Mouse (Mus musculus) forebrain, embryonic 11.5 days (tissue): ENCODE data around the gene Dusp22. TPM values are rescaled to one million over a fixed set of nuclear protein-coding genes. Genes with fewer than 3 reads are reported as not detected.

ENCODE experiments used
- ATAC-seq: fragments of 200-750 bp; cut with Nextera tagmentation; replicated peaks from 2 replicates; pipeline ENCODE4 v1.8.0; 2017; ENCODE audit warnings: moderate TSS enrichment; ENCODE audit not compliant: low FRiP score
- DNase-seq: peaks from one replicate; pipeline ENCODE4 v3.0.0-alpha.2; 2017; ENCODE audit warnings: low spot score
- H3K27ac ChIP-seq: fragments of 300-500 bp; sonication (generic); 2 replicates; pipeline ENCODE4 v1.5.1; 2014; ENCODE audit warnings: low read depth, low read length
- H3K27me3 ChIP-seq: fragments of 300-500 bp; sonication (generic); 2 replicates; pipeline ENCODE4 v1.6.1; 2014; ENCODE audit warnings: mild to moderate bottlenecking, low read length, mixed read lengths; ENCODE audit not compliant: control insufficient read depth, insufficient read depth
- H3K36me3 ChIP-seq: fragments of 300-500 bp; sonication (generic); 2 replicates; pipeline ENCODE4 v1.6.1; 2014; ENCODE audit warnings: mild to moderate bottlenecking, low read length, moderate library complexity, mixed read lengths; ENCODE audit not compliant: control insufficient read depth, insufficient read depth
- H3K4me1 ChIP-seq: fragments of 300-500 bp; sonication (generic); replicated peaks from 2 replicates; pipeline ENCODE4 v1.6.1; 2014; ENCODE audit warnings: low read length, mixed read lengths; ENCODE audit not compliant: control insufficient read depth, insufficient read depth
- H3K4me2 ChIP-seq: fragments of 300-500 bp; sonication (generic); 2 replicates; pipeline ENCODE4 v1.6.1; 2014; ENCODE audit warnings: low read depth, mild to moderate bottlenecking, low read length, moderate library complexity, mixed read lengths; ENCODE audit not compliant: severe bottlenecking
- H3K4me3 ChIP-seq: fragments of 300-500 bp; sonication (generic); 2 replicates; pipeline ENCODE4 v1.5.1; 2014; ENCODE audit warnings: low read depth, low read length
- H3K9ac ChIP-seq: fragments of 300-500 bp; sonication (generic); 2 replicates; pipeline ENCODE4 v1.6.1; 2014; ENCODE audit warnings: low read length
- H3K9me3 ChIP-seq: fragments of 300-500 bp; sonication (generic); 2 replicates; pipeline ENCODE4 v1.6.1; 2016; ENCODE audit warnings: low read length, mixed read lengths; ENCODE audit not compliant: control insufficient read depth
- WGBS: fragments of 180-500 bp; shearing (Covaris S2); extraction: QIAGEN DNeasy Blood & Tissue Kit; methylation state at CpG from one replicate; pipeline ENCODE4 v1.1.7; 2014; 5-methylcytosine and 5-hydroxymethylcytosine counted together
- polyA plus RNA-seq: library from polyadenylated mRNA; unstranded; fragments of >200 nt; fragmentation: Nextera tagmentation; extraction: Ambion mirVana; gene quantifications from 2 replicates; pipeline ENCODE4 v1.2.1, GENCODE M21; 2014

Gene Dusp22
- polyA plus RNA-seq, 1 experiment from 2014 or later, result 16.5 TPM

GRCm38 (mm10) chr13:30684614-30685122, 24.9 kb downstream of the Dusp22 start:
- Histone ChIP-seq H3K36me3 (no peaks in the 10 kb centered on the region), H3K27me3 (no peaks in the 10 kb centered on the region), H3K9me3 (no peaks in the 10 kb centered on the region), H3K9ac (no peak overlapping the region), H3K4me3 (no peak overlapping the region), H3K27ac (no peak overlapping the region), H3K4me2 (no peak overlapping the region), H3K4me1 (no peaks in the 10 kb centered on the region)
- no peak for ATAC-seq
- 75% methylated on average over 6 of the region's 6 CpGs for WGBS
- DNase-seq, result no peak

DNA sequence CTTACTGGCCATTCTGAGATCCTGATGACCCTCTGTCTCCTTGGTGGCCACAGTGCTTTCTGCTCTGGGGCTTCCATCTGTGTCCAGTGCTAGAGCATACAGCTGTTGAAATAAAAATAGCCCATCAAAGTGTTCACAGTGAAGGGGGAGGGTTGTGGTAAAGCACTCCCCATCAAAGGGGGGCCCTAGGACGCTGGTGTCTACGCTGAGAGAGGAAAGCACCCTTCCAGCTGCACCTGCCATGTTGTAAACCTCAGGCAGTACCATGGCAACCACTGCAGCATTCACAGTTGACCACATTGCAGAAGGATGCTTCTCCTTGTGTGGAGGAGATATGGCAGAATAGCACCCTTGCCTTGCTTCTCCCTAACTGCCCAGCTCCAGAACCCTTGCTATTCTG, 26.2 kb downstream of the Dusp22 start:
- Histone ChIP-seq H3K4me2 (no peak overlapping the region), H3K9ac (no peak overlapping the region), H3K27ac (no peak overlapping the region), H3K27me3 (no peaks in the 10 kb centered on the region), H3K9me3 (no peaks in the 10 kb centered on the region), H3K4me1 (no peaks in the 10 kb centered on the region), H3K4me3 (no peak overlapping the region), H3K36me3 (no peaks in the 10 kb centered on the region)
- ATAC-seq (no peak), DNase-seq (no peak)
- WGBS, result 86% methylated on average over 2 of the region's 2 CpGs

DNA sequence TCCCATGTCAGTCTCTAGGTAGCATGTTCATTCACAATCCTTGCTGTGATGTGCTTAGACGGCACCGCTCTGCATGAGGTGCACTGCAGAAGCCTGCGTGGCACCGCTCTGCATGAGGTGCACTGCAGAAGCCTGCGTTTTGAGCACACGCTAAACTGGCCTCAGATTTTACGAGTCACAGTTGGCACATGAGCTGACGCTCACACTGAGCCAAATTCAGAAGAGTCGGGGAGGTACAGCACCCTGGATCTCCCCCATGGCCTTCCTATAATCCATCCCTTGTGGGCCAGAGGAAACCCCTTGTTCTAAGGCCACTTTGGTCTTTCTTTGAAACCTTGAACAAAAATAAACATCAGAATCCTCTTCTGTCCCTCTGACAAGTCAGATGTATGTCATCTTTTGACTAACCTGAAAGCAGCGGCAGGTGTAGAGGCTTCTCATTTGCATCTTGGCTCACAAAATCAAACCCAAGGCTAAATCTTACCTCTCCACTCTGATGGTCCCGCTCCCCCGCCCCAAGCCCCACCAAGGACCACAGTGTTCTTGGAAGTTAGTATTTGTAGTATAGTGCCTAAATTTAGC, 28.3 kb downstream of the Dusp22 start:
- no peaks in the 10 kb centered on the region for H3K4me1 ChIP-seq
- H3K27ac ChIP-seq, result no peak overlapping the region
- H3K36me3 ChIP-seq, result no peaks in the 10 kb centered on the region
- no peak overlapping the region for H3K4me2 ChIP-seq
- 93% methylated on average over 12 of the region's 12 CpGs for WGBS
- no peak overlapping the region for H3K4me3 ChIP-seq
- ATAC-seq (no peak), DNase-seq (no peak)
- H3K27me3 ChIP-seq, result no peaks in the 10 kb centered on the region
- no peak overlapping the region for H3K9ac ChIP-seq
- H3K9me3 ChIP-seq, result no peaks in the 10 kb centered on the region

DNA sequence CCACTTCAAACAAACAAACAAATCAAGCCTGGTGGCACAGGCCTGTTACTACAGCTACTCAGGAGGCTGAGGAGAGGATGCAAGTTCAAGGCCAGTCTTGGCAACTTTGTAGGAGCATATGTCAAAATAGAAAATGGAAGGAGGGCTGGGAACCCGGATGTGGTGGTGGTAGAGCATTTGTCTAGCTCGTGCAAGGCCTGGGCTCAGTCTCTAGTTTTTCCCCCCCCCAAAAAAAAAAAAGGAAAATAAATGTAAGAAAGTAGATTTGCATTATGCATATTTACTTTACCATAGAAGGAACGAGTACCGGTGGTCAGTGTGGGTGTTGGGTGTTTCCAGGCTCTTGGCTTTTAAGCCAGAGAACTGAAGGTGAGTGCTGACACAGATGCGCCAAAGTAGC, 29.7 kb downstream of the Dusp22 start:
- Histone ChIP-seq H3K9me3 (no peaks in the 10 kb centered on the region), H3K4me1 (no peaks in the 10 kb centered on the region), H3K9ac (no peak overlapping the region), H3K4me2 (no peak overlapping the region), H3K27ac (no peak overlapping the region), H3K4me3 (no peak overlapping the region), H3K27me3 (no peaks in the 10 kb centered on the region), H3K36me3 (no peaks in the 10 kb centered on the region)
- ATAC-seq (no peak), DNase-seq (no peak)
- WGBS, result 98% methylated on average over 5 of the region's 5 CpGs

DNA sequence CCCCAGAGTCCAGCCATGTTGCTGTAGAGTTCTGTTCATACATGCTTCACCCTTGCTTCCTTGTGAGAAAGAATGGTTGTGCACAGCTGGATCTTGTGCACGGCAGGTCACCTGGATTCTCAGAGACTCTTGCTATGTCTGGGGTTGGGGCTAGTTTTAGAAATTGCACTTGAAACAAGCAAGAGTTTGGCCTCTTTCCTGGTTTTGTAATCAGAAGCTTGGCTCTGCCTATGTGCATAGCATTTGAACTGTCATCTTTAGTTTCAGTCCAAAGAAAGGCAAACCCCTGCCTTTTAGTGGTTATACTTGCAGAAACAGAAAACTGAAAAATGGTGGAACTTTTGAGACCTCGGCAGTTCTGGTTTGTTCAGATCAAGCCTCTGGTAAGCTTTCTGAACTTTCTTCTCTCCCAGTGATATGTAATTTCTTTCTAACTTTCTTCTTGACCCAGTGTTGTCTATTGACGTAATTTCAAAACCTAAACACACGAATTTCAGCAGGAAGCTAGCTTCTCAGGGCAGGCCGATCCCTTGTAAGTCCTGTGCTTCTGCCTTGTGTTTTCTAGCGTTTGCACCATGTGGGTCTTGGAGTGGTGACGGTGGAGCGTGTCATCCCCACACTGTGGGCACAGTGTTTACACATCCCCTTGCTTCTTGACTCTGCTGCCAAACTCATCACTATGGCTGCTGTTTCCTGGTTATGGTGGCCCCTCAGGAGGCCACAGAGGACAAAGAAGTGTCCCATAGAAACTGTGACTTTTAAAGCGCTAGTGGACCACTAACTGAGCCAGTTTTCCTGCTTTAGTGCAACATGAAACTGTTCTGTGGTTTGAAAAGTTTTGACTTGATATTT, 31.9 kb downstream of the Dusp22 start:
- WGBS, result 87% methylated on average over 9 of the region's 9 CpGs
- Histone ChIP-seq H3K9me3 (no peaks in the 10 kb centered on the region), H3K9ac (no peak overlapping the region), H3K4me1 (no peaks in the 10 kb centered on the region), H3K27ac (no peak overlapping the region), H3K36me3 (no peaks in the 10 kb centered on the region), H3K4me3 (no peak overlapping the region), H3K27me3 (no peaks in the 10 kb centered on the region), H3K4me2 (no peak overlapping the region)
- DNase-seq (no peak), ATAC-seq (no peak)

GRCm38 (mm10) chr13:30692644-30693385, 33.0 kb downstream of the Dusp22 start:
- Histone ChIP-seq H3K9me3 (no peaks in the 10 kb centered on the region), H3K4me1 (no peaks in the 10 kb centered on the region), H3K4me2 (no peak overlapping the region), H3K27me3 (no peaks in the 10 kb centered on the region), H3K9ac (no peak overlapping the region), H3K36me3 (no peaks in the 10 kb centered on the region), H3K4me3 (no peak overlapping the region), H3K27ac (no peak overlapping the region)
- ATAC-seq (no peak), DNase-seq (no peak)
- 85% methylated on average over 7 of the region's 7 CpGs for WGBS

GRCm38 (mm10) chr13:30695232-30695631, 35.4 kb downstream of the Dusp22 start:
- no peaks in the 10 kb centered on the region for H3K36me3 ChIP-seq
- no peak overlapping the region for H3K9ac ChIP-seq
- ATAC-seq (no peak), DNase-seq (no peak)
- no peaks in the 10 kb centered on the region for H3K4me1 ChIP-seq
- no peaks in the 10 kb centered on the region for H3K9me3 ChIP-seq
- no peaks in the 10 kb centered on the region for H3K27me3 ChIP-seq
- H3K27ac ChIP-seq, result no peak overlapping the region
- H3K4me3 ChIP-seq, result no peak overlapping the region
- no peak overlapping the region for H3K4me2 ChIP-seq
- 82% methylated on average over 1 of the region's 1 CpGs for WGBS

DNA sequence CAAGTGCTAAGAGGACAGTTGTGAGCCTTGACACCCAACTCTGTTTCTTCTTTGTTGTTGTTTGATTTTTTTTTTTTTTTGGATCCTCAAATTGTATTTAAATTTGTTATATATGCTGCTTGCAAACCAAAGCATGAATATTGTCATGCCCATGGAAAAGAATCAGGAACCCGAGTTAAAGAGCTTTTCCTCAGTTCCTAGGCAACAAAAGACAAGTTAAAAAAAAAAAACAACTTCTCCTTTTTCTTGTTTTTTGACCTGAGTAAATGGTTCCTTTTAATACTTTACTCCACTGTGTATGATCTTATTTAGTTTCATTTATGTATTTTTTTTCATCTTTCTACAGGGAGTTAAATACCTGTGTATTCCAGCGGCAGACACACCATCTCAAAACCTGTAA, 36.1 kb downstream of the Dusp22 start:
- Histone ChIP-seq H3K4me3 (no peak overlapping the region), H3K27me3 (no peaks in the 10 kb centered on the region), H3K9ac (no peak overlapping the region), H3K27ac (no peak overlapping the region), H3K36me3 (no peaks in the 10 kb centered on the region), H3K4me2 (no peak overlapping the region), H3K4me1 (no peaks in the 10 kb centered on the region), H3K9me3 (no peaks in the 10 kb centered on the region)
- WGBS, result 92% methylated on average over 2 of the region's 2 CpGs
- DNase-seq (no peak), ATAC-seq (no peak)
